Mouse (Mus musculus) cerebellum, adult 9-10 months (tissue): Measurements from ENCODE around the gene Rcn2.

ENCODE experiments used
- DNase-seq: peaks from one replicate; pipeline ENCODE4 v3.0.0; 2022

Gene Rcn2

DNA sequence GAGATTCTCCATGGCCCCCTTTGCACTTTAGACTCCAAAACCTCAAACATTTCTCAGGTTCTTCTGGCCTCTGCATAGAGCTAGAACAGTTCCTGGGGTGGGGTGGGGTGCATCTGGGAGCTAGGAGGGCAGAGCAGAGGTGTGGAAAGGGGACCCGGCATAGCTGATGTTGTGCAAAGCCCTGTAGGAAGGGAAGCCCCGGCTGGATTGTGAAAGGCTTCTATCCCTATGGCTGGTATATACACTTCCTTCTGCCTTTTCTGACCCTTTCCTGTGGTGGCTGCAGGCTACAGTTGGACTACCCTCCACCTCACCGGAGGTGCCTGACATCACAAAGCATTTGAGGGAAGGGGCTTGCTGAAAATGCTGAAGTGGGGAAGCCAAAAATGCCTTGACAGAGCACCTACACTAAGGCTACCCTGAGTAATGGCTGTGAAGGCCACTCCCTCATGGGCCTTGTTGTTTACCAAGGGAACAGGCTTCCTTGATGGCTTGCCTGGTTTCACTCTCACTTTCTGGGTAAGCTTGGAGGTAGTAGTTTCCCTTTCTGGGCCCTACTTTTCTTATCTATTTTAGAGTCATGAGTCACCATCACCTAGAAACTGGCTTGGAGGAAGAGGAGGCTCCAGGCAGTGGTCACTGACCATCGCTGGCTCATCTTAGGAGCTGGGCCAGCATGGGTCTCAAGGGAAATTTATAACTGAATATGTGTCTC lies 56.1 kb downstream of the Rcn2 start:
- no peak for DNase-seq

- DNase-seq: no peak
Observed at GRCm38 (mm10) chr9:56100041-56100522, 58.4 kb downstream of the Rcn2 start.

DNA sequence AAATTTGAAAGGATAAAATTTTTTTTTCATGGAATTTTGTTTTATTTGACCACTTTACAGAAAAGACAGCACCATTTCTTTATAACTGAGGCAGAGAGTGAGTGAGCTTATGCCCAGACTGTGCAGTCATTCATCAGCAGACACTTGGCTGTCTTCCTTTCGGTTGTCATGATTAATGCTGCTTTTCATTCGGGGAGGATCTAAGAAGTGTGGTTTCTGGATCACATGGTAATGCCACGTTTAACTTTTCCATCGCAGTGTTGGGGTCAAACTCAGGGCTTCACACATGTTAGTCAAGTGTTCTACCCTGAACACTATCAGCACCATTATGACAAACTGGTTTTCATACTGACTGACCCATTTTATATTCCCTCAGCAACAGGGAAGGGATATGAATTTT lies 59.4 kb downstream of the Rcn2 start:
- no peak for DNase-seq

- DNase-seq: no peak
Observed at GRCm38 (mm10) chr9:56104921-56105320, 63.3 kb downstream of the Rcn2 start.

- DNase-seq: no peak
Observed at GRCm38 (mm10) chr9:56106274-56107072, 64.8 kb downstream of the Rcn2 start.

- DNase-seq: no peak
Observed at GRCm38 (mm10) chr9:56107527-56107926, 65.9 kb downstream of the Rcn2 start.

DNA sequence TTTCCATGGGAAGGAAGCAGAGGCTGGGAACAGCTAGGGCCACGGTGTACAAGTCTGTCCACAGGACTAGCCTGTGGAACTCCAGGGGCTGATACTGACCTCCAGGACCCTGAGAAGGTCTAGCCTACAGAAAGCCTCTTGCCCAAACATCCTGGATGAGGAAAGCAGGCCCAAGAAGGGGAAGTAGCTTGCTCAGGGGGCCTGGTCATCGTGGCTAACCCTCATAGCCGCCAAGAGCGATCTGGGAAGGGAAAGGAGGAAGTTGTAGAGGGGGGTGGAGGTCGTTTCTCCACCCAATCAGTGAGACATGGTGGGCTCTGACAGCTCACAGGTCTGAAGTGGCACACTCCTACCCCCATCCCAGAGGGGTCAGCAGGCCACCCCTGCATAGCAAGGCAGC lies 66.5 kb downstream of the Rcn2 start:
- DNase-seq: no peak
